Mouse (Mus musculus) megakaryocyte-erythroid progenitor cell, adult 5-6 weeks (primary cell): ENCODE measurements around the gene Gja4. TPM values are rescaled to one million over a fixed set of nuclear protein-coding genes. Genes with fewer than 3 reads are reported as not detected.

ENCODE experiments used
- ATAC-seq: replicated peaks from 2 replicates; pipeline ENCODE4 v1.8.0; 2016; ENCODE audit warnings: mild to moderate bottlenecking, inconsistent platforms; ENCODE audit not compliant: severe bottlenecking, poor library complexity, low FRiP score, low TSS enrichment
- total RNA-seq, 2 experiments: library from RNA; stranded (forward) in 1 of 2; stranded (reverse) in 1 of 2; fragments of 200-1000, 215-1000 nt in 1 of 2; fragments of >200 nt in 1 of 2; fragmentation: Nextera tagmentation in 1 of 2; gene quantifications; 2 replicates each; pipeline ENCODE4 v1.2.3; 2014 to 2017

Gja4 gene
- total RNA-seq, 2 experiments from 2014 or later, result not detected

DNA sequence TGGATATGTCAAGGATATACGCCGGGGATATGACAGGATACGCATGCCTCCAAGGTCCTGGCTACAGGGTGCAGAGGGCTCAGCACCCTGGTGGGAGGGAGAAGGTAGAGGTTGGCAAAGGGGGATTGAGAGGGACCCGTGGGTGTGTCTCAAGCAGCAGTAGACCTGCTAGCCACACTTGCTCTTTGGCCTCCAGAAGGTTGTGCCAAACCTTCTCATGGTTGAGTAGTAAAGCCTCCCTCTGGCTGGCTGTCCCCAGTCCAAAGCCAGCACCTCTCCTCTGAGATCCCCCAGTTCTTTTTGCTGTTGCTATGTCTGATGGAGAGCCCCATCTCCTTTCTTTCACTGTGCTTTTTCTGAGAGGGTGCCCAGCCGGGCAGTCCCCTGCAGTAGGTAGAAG, 11.4 kb upstream of the Gja4 start:
- no peak for ATAC-seq

GRCm38 (mm10) chr4:127324759-127325158, 10.9 kb upstream of the Gja4 start:
- ATAC-seq, result peak; percentile 91

DNA sequence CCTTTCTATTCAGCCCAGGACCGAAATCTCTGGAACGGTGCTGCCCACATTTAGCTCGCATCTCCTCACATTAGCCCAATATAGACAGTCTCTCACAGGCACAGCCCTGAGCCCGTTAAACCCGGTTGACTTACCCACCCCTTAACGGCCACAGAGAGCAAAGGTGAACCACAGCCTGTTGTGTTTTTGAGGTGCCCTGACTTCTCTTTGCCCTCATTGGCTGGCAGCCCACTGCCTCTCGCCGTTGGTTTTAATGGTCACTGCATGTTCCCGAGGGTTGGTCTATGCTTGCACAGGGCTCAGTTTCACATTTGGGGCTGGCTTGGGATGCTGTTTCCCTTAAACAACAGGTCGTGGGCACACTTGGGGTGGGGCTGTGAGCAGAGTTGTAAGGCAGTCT, 10.5 kb upstream of the Gja4 start:
- no peak for ATAC-seq

DNA sequence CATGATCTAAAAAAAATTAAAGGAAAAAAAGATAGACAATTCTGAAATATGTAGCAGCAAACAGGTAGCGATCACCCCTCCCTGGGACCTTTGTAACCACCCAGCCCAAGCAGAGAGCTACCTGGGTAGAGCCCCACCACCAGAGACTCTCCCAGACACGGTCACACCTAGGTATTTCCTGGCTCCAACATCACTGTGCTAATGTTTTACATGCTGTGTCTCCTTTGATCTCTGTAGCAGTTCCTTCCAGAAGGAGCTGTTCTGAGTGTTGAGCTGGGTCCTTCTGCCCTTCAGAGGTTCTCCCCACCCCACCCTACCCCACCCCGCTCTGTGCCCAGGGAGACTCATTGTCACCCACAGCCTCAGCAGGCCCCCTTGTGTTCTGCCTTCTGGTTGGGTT, 9.8 kb upstream of the Gja4 start:
- ATAC-seq, result no peak

DNA sequence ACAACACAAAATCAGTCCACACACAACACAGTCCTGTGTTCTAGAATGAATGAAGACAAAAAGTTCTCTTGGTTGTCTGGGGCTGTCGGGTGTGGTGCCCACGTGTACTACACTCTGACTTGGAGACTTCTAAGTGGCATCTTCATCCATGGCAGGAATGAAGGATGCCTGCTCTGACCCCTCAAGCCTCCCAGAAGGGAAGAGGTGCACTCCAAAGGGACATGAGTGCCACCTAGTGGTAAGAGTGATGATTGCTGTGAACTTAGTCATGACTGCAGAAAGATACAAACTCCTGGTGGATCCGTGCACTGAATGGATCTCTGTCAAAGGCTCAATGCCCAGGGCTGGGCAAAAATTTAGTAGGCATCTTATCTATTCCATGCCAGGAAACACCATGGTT, 5.8 kb upstream of the Gja4 start:
- ATAC-seq, result peak; percentile 84

GRCm38 (mm10) chr4:127317143-127317542, 3.3 kb upstream of the Gja4 start:
- no peak for ATAC-seq

DNA sequence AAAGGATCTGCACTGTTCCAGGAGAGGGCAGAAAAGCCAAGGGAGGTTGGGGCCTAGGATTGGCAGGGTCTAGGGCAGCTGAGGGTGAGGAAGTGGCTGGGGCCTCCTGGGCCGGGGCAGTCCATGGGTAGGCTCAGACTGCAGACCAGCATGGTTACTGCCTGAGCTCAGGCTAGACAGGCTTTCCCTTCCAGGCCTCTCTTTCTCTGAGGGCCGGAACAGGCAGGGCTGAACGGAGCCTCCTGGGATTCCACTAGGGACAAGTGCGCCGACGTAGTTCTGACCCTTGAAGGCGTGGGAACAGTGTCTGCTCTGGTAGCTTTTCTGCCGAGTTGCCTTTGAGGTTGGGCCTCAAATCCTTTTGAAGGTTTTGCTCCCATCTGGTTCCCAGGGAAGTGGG, 1.9 kb upstream of the Gja4 start:
- ATAC-seq, result no peak

DNA sequence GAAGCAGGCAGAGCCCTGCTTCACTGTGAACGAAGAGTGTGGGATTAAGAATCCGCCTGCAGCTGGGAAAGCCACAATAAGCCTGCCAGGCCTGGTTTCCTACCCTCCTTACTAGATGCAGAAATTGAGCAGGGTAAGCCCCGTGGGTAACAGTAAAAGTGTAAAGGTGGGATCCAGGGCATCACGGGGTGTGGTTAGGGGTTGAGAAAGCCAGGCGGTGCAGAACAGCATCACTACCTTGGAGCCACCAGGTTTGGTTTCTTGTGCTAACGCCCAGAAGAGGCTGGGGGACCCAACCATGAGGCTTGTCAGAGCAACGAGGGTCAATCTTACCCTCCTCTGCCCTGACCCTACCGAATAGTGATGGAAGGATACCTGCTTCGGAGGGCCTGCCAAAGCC, 746 bp upstream of the Gja4 start:
- ATAC-seq, result no peak

DNA sequence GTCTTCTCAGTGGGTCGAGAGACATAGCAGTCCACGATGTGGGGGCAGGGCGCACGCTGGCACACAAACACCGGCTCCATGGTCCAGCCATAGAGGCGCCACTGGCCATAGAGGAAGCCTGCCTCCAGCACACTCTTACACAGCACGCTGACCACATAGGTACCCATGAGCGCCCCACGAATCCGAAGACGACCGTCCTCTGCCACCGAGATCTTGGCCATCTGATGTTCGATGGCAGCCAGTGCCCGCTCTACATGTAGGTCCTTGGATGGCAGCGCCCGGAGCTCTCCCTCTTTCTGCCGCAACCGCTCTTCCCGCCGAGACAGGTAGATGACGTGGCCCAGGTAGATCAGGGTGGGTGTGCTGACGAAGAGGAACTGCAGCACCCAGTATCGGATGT, 1.5 kb downstream of the Gja4 start:
- ATAC-seq, result no peak

- no peak for ATAC-seq
These were observed 2.3 kb downstream of the Gja4 start for GRCm38 (mm10) chr4:127311561-127311960.

GRCm38 (mm10) chr4:127306915-127307314, 6.9 kb downstream of the Gja4 start:
- ATAC-seq, result no peak

DNA sequence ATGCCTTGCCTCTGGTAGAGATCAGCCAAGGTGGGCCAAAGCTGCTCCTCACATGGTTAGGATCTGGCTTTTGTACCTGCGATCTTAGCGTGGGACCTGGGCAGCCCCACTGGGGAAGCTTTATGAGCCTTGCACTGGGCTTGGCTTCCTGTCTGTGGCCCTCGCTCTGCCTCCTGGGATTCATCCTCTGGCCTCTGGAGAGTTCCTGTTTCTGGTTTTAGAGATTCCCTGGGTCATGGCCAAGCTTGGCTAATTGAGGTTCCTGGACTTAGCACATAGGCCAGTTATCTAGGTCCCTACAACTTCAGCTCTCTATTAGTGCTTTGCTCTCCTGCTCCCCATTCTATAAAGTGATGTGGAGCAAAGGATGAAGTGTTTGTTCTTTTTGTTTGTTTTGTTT, 10.0 kb downstream of the Gja4 start:
- ATAC-seq, result no peak

DNA sequence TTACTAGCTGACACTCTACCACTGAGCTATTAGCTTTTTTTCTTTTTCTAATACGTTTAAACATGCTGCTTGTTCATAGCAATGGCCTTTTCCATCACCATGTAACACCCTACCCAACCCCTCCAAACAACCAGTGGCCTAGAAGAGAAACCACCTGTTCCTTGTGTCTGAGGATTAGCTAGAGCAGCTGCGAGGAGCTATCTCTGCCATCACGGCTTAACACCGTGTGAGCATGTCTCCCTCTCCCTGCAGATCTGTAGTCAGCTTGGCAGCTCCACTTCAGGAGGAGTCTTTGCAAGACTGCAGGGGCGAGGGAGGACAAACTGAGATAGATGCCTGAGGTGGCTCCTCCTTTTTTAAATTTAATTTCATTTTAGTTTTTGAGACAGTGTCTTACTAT, 13.3 kb downstream of the Gja4 start:
- no peak for ATAC-seq

DNA sequence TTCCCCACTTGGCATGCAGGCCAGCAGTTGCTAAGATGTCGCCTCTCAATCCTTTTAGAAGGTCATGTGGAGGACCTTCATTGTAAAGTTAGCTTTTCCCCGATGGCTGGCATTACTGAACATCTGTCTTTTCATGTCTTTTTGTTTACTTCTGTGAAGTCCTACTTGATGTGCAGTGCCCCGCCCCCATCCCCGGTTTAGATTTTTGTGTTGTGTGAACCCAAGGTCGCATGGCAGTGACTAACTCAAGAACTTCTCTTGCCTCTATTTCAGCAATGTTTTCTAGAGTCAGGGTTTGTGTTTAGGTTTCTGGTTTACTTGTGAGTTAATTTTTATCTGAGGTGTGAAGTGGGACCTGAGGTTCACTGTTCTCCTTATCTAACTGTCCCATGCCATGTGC, 21.2 kb downstream of the Gja4 start:
- ATAC-seq, result no peak

- ATAC-seq, result no peak
These were observed 24.7 kb downstream of the Gja4 start for GRCm38 (mm10) chr4:127289039-127289548.

- no peak for ATAC-seq
These were observed 26.9 kb downstream of the Gja4 start for GRCm38 (mm10) chr4:127286907-127287306.

DNA sequence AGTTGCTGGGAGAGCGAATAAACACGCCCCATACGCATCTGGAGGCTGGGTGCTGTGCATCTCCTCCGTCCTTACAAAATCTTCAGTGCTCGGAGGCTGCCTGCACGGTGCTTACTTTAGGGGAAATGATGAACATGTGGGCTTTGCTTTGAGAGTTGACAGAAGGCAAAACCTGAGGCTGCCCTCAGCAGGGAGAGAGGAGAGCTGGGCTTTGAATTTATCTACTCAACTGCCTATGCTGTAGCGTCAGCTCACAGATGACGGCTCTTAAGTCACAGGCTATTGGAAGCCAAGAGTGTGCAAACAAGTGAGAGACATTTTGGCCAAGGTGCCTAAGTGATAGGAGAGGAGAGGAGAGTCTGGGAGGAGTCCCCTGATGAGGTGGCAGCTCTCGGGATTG, 34.6 kb downstream of the Gja4 start:
- ATAC-seq, result no peak

- ATAC-seq, result no peak
These were observed 35.3 kb downstream of the Gja4 start for GRCm38 (mm10) chr4:127278451-127279001.

- ATAC-seq, result no peak
These were observed 49.7 kb downstream of the Gja4 start for GRCm38 (mm10) chr4:127264183-127264554.

DNA sequence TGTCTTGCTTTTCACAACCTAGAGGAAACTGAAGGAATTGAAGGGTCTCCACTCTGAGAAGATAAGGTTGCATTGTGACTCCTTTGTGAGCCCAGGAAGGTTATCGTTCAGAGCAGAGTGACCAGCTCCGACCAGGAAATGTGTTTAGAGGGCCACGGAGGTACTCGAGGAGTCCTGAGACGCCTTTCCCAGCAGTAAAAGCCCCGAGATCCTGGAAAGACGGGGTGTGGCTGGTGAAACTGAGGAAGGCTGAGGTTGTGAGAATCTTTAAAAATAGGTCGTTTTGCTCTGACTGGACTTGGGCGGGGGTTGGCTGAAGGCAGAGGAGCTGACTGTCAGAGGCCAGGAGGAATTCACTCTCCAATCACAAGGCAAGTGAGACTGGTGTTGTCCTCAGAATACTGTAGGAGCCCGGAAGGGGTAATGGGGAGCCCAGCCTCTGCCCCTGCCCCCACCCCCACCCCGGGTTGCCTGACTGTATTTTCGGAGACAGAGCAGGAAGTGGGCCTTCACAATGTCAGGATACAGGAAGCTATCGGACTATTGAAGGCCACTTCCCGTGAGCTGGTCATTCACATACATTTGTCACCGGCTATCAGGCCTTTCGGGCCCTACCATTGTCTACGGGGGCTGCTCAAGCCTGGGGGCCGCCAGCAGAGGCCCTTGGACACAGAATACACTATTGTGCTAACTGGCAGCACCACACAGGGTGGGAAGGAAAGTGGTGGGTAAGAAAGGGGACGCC, 50.2 kb downstream of the Gja4 start:
- no peak for ATAC-seq

- ATAC-seq, result no peak
These were observed 52.2 kb downstream of the Gja4 start for GRCm38 (mm10) chr4:127261601-127262000.
